In the genomic region with DNA sequence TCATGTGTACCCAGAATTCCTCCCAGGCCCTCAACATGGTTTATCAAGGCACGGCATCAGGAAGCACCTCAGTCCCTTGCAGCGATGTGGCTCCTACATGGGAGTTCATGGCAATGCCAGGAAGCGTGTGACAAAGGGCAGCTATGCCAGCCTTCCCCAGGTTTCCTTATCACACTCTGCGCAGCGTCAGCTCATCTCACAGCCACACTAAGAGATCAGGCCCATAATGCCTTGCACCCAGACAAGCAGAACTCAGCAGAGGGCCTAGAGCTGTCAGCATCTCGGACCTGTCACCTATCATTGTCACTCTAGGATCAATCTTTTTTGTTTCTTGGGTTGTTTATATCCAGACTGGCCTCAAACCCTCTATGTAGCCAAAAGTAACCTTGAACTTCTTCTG, we compare ENCODE assay signal across 14 mouse cellular contexts. TPM values are rescaled to one million over a fixed set of nuclear protein-coding genes. Genes with fewer than 3 reads are reported as not detected.
"Had no signal": no experiment of that assay in that cellular context is flagged by ENCODE, and none has a peak within 500 bp of the region (broad histone marks: within the 10 kb centered on the region; RNA-seq: fewer than 3 reads in every experiment).

No protein-coding gene starts in this region.

- ATAC-seq: inflammation-experienced regulatory T-cells, adult 6 months; lung, postnatal 0 days had no signal

- H3K9ac ChIP-seq: kidney, embryonic 15.5 days; neural tube, embryonic 13.5 days; stomach, embryonic 15.5 days had no signal

- H3K27me3 ChIP-seq: kidney, embryonic 15.5 days; neural tube, embryonic 13.5 days; stomach, embryonic 15.5 days had no signal

- H3K4me3 ChIP-seq: kidney, embryonic 15.5 days; limb, embryonic 10.5 days; neural tube, embryonic 13.5 days; stomach, embryonic 15.5 days had no signal

- H3K36me3 ChIP-seq: stomach, embryonic 15.5 days had no signal

- DNase-seq: kidney, adult 18-20 months; kidney, postnatal 14 days; lung, adult 2 months; lung, postnatal 36 days; midbrain, embryonic 14.5 days; right cerebral cortex, postnatal 14 days; thymus, postnatal 36 days had no signal

- H3K4me2 ChIP-seq: kidney, embryonic 15.5 days; neural tube, embryonic 13.5 days; stomach, embryonic 15.5 days had no signal

- H3K27ac ChIP-seq: kidney, embryonic 15.5 days; limb, embryonic 10.5 days; neural tube, embryonic 13.5 days; stomach, embryonic 15.5 days had no signal

- H3K9me3 ChIP-seq: kidney, embryonic 15.5 days; limb, embryonic 10.5 days; neural tube, embryonic 13.5 days; stomach, embryonic 15.5 days had no signal

- H3K4me1 ChIP-seq: neural tube, embryonic 13.5 days had no signal

RNA-seq across cellular contexts. Expression of gene Gp9, which starts 21.7 kb away (rescaled TPM):
- polyA plus RNA-seq: testis, adult 2 months had no signal
